Mouse (Mus musculus): ENCODE results near the gene Cyren.

DNA sequence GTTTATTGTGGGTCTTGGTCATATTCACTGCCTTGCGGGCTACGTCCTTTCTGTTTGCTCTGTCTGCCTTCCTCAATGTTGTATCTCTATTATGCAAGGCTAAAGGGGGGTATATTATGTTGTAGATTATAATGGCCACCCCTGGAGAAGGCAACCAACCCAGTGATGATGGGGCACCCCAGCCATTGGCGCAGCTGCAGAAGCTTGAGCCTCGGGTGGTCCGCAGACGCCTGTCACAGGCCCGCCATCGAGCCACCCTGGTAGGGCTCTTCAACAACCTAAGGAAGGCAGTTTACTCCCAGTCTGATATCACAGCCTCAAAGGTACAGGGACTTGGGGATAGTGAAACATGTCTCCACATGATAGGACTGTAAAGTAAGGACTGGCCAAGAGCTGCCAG lies 49.7 kb upstream of the Cyren start:
- no peak for TF ChIP-seq POLR2A (IDR thresholded peaks at IDR 0.05; ENCODE audit: extremely low read depth, insufficient read depth, low read length)
- TF ChIP-seq CTCF (IDR thresholded peaks at IDR 0.05; ENCODE audit: low read depth, low read length) = no peak

Data from liver, adult 2 months (tissue).